Mouse (Mus musculus): Measurements from ENCODE around the gene Pnliprp1. TPM values are rescaled to one million over a fixed set of nuclear protein-coding genes. Genes with fewer than 3 reads are reported as not detected.

Pnliprp1 gene
- polyA plus RNA-seq, 1 experiment from 2014 or later: 0.20 TPM

DNA sequence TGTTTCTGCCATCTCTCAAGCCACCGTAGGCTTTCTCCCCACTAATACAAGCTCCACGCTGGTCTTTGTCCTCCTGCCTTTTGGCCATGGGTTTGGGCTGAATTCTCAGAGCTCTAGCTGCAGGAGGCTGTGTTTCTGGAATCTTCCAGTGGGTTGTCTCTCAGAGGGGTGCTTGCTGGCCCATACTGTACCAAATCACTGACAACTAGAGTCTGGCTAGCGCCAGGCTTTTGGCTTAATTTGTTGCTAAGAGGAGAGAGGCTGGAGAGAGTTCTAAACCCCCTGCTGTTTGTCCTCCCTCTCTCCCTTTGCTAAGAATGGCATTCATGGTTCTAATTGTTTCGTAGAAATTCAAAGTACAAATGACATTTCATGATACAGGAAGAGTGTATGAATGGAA lies 52.9 kb downstream of the Pnliprp1 start:
- WGBS: 55% methylated on average over 4 of the region's 4 CpGs
- H3K27ac ChIP-seq: no peak overlapping the region

DNA sequence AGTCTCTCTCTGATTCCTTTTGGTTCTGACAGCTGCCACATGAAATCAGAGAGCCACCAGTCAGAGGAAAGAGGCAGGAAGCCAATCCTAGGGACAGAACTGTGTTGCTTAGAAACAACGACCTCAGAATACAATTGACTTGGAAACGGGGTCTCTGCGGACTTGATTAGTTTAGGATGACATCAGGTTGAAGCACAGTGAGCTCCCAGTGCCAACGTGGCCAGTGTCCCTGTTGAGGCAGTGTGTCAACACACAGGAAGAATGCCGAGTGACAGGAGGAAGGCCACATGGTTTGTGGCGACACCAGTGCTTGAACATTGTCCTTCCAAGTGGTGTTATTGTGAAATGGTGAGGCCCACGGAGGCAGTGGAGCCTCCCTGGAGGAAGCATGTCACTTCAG lies 55.3 kb downstream of the Pnliprp1 start:
- H3K4me1 ChIP-seq: 0 out of 2 replicates have a peak, but pooled peaks cover 4% of the 10 kb centered on the region
- no peaks in the 10 kb centered on the region for H3K27me3 ChIP-seq
- WGBS: 51% methylated on average over 7 of the region's 7 CpGs
- no peak overlapping the region for H3K9ac ChIP-seq
- no peak overlapping the region for H3K4me2 ChIP-seq (replicated peaks)
- no peaks in the 10 kb centered on the region for H3K9me3 ChIP-seq
- H3K36me3 ChIP-seq: no peaks in the 10 kb centered on the region
- no peak overlapping the region for H3K27ac ChIP-seq
- ATAC-seq (ENCODE audit: insufficient number of reproducible peaks, insufficient read depth, low FRiP score, low TSS enrichment): no peak
- no peak overlapping the region for H3K4me3 ChIP-seq

More for the DNA sequence above, 52.9 kb downstream of the Pnliprp1 start:
- H3K9me3 ChIP-seq: no peaks in the 10 kb centered on the region
- H3K4me3 ChIP-seq: no peak overlapping the region
- no peak for ATAC-seq (ENCODE audit: insufficient number of reproducible peaks, insufficient read depth, low FRiP score, low TSS enrichment)
- H3K36me3 ChIP-seq: no peaks in the 10 kb centered on the region
- no peak overlapping the region for H3K4me2 ChIP-seq (replicated peaks)
- H3K9ac ChIP-seq: no peak overlapping the region
- H3K27me3 ChIP-seq: no peaks in the 10 kb centered on the region
- H3K4me1 ChIP-seq: 0 out of 2 replicates have a peak, but pooled peaks cover 4% of the 10 kb centered on the region

DNA sequence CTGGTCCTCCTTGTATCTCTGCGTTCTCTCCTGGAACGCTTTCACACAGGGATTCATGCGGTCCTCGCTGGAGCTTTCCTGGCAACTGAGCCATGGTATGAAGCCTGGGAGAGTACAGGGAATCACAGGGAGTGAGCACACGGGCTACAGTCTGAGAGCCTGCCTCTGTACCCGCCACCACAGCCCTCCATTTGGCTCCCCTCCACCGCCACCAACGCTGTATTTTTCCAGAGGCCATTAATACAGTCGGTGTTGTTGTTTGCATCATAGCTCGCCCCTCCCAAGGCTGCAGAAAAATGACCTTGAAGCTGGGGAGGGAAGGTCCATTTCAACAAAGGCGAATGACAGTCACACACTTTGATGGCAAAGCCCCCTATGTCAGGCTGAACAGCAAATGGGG lies 60.5 kb downstream of the Pnliprp1 start:
- Histone ChIP-seq H3K9me3 (no peaks in the 10 kb centered on the region), H3K27me3 (no peaks in the 10 kb centered on the region), H3K27ac (no peak overlapping the region), H3K9ac (no peak overlapping the region), H3K36me3 (no peaks in the 10 kb centered on the region), H3K4me3 (no peak overlapping the region), H3K4me2 (replicated peaks) (no peak overlapping the region), H3K4me1 (0 out of 2 replicates have a peak, but pooled peaks cover 1% of the 10 kb centered on the region)
- WGBS: 80% methylated on average over 11 of the region's 11 CpGs
- ATAC-seq (ENCODE audit: insufficient number of reproducible peaks, insufficient read depth, low FRiP score, low TSS enrichment): no peak

Other genes with a start within 250 kb of the Pnliprp1 start
- gene Ccdc172, start 216.9 kb upstream of the Pnliprp1 start, polyA plus RNA-seq (2016; fragmentation: Nextera tagmentation; extraction: Ambion mirVana): not detected in 2 replicates
- not detected in 2 replicates for gene Pnlip, start 76.4 kb upstream of the Pnliprp1 start, polyA plus RNA-seq (2016; fragmentation: Nextera tagmentation; extraction: Ambion mirVana)
- gene Pnliprp2, start 30.8 kb downstream of the Pnliprp1 start, polyA plus RNA-seq (2016; fragmentation: Nextera tagmentation; extraction: Ambion mirVana): not detected in 2 replicates
- 0.23 TPM in 1 of 2 replicates, not detected in the other for gene 1700019N19Rik, start 65.6 kb downstream of the Pnliprp1 start, polyA plus RNA-seq (2016; fragmentation: Nextera tagmentation; extraction: Ambion mirVana)
- 0.52 and 0.88 TPM in 2 replicates for gene Eno4, start 214.5 kb downstream of the Pnliprp1 start, polyA plus RNA-seq (2016; fragmentation: Nextera tagmentation; extraction: Ambion mirVana)
- 12.6 and 13.1 TPM in 2 replicates for gene Hspa12a, start 214.8 kb downstream of the Pnliprp1 start, polyA plus RNA-seq (2016; fragmentation: Nextera tagmentation; extraction: Ambion mirVana)